Mouse (Mus musculus) heart, embryonic 14.5 days (tissue): ENCODE results near the gene Naxe. TPM values are rescaled to one million over a fixed set of nuclear protein-coding genes. Genes with fewer than 3 reads are reported as not detected.

ENCODE experiments used
- ATAC-seq: fragments of 200-750 bp; cut with Nextera tagmentation; 2 replicates; pipeline ENCODE4 v1.8.0; 2017; ENCODE audit warnings: low read depth, moderate TSS enrichment; ENCODE audit not compliant: insufficient number of reproducible peaks, insufficient read depth, low FRiP score
- H3K27ac ChIP-seq, 2 experiments: fragments of 200-500 bp in 1 of 2; fragments of 300-500 bp in 1 of 2; sonication (generic) in 1 of 2; replicated peaks in 1 of 2; 2 replicates each; pipeline ENCODE4 v1.5.1; 2012 to 2014; ENCODE audit warnings: low read depth in 2 of 2, low read length in 2 of 2, control low read depth in 1 of 2, mild to moderate bottlenecking in 1 of 2, mixed read lengths in 1 of 2; ENCODE audit not compliant: control insufficient read depth in 1 of 2, insufficient read depth in 1 of 2
- H3K27me3 ChIP-seq: fragments of 300-500 bp; sonication (generic); 2 replicates; pipeline ENCODE4 v1.6.1; 2014; ENCODE audit warnings: mild to moderate bottlenecking, low read length, control low read depth; ENCODE audit not compliant: control insufficient read depth, insufficient read depth
- H3K36me3 ChIP-seq: fragments of 300-500 bp; sonication (generic); 2 replicates; pipeline ENCODE4 v1.6.1; 2014; ENCODE audit warnings: mild to moderate bottlenecking, control low read depth, low read length, mixed read lengths; ENCODE audit not compliant: control insufficient read depth, insufficient read depth
- H3K4me1 ChIP-seq, 2 experiments: fragments of 200-500 bp in 1 of 2; fragments of 300-500 bp in 1 of 2; sonication (generic) in 1 of 2; 2 replicates each; pipeline ENCODE4 v1.6.1; 2012 to 2014; ENCODE audit warnings: low read length in 2 of 2, control low read depth in 1 of 2, mixed read lengths in 1 of 2; ENCODE audit not compliant: control insufficient read depth in 2 of 2, insufficient read depth in 2 of 2
- H3K4me2 ChIP-seq: fragments of 300-500 bp; sonication (generic); 2 replicates; pipeline ENCODE4 v1.6.1; 2014; ENCODE audit warnings: mild to moderate bottlenecking, low read length
- H3K4me3 ChIP-seq, 2 experiments: fragments of 200-500 bp in 1 of 2; fragments of 300-500 bp in 1 of 2; sonication (generic) in 1 of 2; 2 replicates each; pipeline ENCODE4 v1.5.1; 2012 to 2014; ENCODE audit warnings: low read length in 2 of 2, mild to moderate bottlenecking in 2 of 2, control low read depth in 1 of 2, low read depth in 1 of 2, moderate library complexity in 1 of 2; ENCODE audit not compliant: control insufficient read depth in 1 of 2, insufficient read depth in 1 of 2
- H3K9ac ChIP-seq: fragments of 300-500 bp; sonication (generic); 2 replicates; pipeline ENCODE4 v1.6.1; 2014; ENCODE audit warnings: mild to moderate bottlenecking, low read length
- H3K9me3 ChIP-seq: fragments of 300-500 bp; sonication (generic); 2 replicates; pipeline ENCODE4 v1.6.1; 2016; ENCODE audit warnings: low read length, control low read depth; ENCODE audit not compliant: control insufficient read depth
- WGBS: fragments of 180-500 bp; shearing (Covaris S2); extraction: QIAGEN DNeasy Blood & Tissue Kit; methylation state at CpG from one replicate; pipeline ENCODE4 v1.1.7; 2014; 5-methylcytosine and 5-hydroxymethylcytosine counted together
- polyA plus RNA-seq: library from polyadenylated mRNA; unstranded; fragments of >200 nt; fragmentation: Nextera tagmentation; extraction: Ambion mirVana; gene quantifications from 2 replicates; pipeline ENCODE4 v1.2.1, GENCODE M21; 2014

The Naxe gene
- polyA plus RNA-seq, 1 experiment from 2014 or later = 168 TPM

DNA sequence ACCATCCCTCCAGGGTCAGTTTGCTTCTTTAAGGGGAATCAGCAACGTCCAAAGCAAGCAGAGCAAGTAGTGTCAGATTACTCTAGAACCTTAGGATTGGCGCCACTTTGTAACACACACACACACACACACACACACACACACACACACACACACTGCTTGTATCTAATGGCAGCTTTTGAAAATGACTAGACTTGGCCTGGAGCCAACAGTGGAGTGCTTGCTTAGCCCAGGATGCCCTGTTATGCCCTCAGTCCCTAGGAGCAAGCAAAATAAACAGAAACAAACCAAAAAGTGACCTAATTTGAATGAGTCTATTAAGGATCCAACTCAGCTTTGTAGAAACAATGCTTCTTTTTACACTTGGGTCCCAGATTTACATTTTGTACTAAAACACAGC lies 10.1 kb upstream of the Naxe start:
- Histone ChIP-seq H3K27ac (no peak overlapping the region), H3K36me3 (no peaks in the 10 kb centered on the region), H3K9me3 (no peaks in the 10 kb centered on the region), H3K4me3 (no peak overlapping the region), H3K4me1 (no peaks in the 10 kb centered on the region; a peak in 1 of 4 replicates), H3K4me2 (no peak overlapping the region), H3K27me3 (peaks cover 6% of the 10 kb centered on the region; the same call in 1 of the 2 replicates), H3K9ac (no peak overlapping the region)
- no peak for ATAC-seq
- WGBS = 31% methylated on average over 2 of the region's 2 CpGs

DNA sequence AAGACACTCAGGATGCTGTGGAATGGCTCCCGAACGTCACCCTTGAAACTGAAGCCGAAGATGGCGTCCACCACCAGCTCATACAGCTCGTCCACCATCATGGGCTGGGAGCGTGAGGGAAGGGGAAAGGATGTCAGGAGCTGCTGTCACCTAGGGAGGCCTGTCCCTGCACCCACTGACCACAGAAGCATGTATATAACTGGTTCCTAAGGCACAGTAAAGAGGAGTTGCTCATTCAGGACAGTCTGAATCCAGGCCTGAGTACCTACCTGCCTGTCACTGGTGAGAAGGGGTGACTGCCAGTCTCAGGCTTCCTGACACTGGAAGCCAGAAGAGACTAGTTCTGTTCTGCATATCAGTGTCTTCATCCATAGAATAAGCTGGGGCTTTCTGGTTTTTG lies 1.3 kb downstream of the Naxe start:
- peak overlapping the region; percentile 91; the same call in 1 of the 2 replicates for H3K9ac ChIP-seq
- peak overlapping the region in 1 of 2 experiments; percentile 88; a peak in 1 of 4 replicates for H3K4me3 ChIP-seq
- ATAC-seq = no peak
- H3K9me3 ChIP-seq = no peaks in the 10 kb centered on the region
- WGBS = 73% methylated on average over 6 of the region's 6 CpGs
- peaks cover 3 to 8% of the 10 kb centered on the region in 2 experiments; a peak in 2 of 4 replicates for H3K4me1 ChIP-seq
- no peaks in the 10 kb centered on the region for H3K27me3 ChIP-seq
- no peak overlapping the region for H3K27ac ChIP-seq
- H3K4me2 ChIP-seq = peak overlapping the region; percentile 94
- peaks cover 51% of the 10 kb centered on the region for H3K36me3 ChIP-seq

GRCm38 (mm10) chr3:88049532-88049931 lies 8.8 kb downstream of the Naxe start:
- Histone ChIP-seq H3K4me2 (no peak overlapping the region), H3K4me1 (no peaks in the 10 kb centered on the region), H3K4me3 (no peak overlapping the region), H3K9me3 (no peaks in the 10 kb centered on the region), H3K27me3 (no peaks in the 10 kb centered on the region), H3K27ac (no peak overlapping the region), H3K36me3 (peaks cover 31% of the 10 kb centered on the region), H3K9ac (no peak overlapping the region)
- ATAC-seq = no peak
- WGBS = 37% methylated on average over 3 of the region's 3 CpGs

DNA sequence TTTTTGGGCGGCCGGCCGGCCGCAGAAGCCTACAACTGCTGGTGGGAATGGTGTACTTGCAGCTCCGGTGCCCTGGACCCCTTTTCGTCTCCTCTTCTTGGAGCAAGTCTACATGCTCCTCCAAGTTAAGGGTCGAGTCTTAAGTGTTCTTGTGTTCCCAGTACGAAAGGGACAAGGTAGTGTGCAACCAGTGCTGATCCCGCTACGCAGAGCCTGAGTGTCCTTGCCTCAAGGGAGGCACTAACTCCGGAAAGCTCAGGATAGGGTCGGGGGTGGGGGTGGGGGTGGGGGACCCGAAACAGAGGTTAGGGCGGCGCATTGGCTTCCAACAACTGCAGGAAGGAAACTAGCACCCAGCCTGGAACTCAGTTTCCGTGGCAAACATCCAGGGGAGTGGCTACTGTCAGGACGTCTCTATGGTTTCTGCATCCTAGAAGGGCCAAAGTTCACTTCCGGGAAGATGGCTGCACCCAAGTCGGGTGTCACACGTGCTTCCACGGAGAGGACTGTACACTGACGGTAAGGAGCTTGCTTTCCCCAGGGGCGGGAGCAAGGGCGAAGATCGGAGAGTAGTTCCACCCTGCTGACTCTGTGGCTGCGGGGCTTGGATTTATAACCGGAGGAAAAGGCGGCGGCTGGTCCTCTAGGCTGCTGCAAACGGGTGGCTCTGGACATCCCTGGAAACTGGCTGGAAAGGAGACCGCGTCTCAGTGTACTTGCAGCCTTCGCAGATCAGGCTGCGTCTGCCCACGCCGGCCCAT lies 15.5 kb downstream of the Naxe start, which contains the start of gene Gpatch4:
Gene Gpatch4, plus strand, starts transcription at position 448 of the 761 bp plus-strand sequence.
- Histone ChIP-seq H3K9ac (peak within 1 kb of the TSS; percentile 76), H3K4me2 (peak within 1 kb of the TSS; percentile 76), H3K27me3 (peaks cover 9% of the 10 kb centered on the region), H3K4me1 (peaks cover 3 to 9% of the 10 kb centered on the region in 2 experiments; a peak in 3 of 4 replicates), H3K27ac (peak within 1 kb of the TSS; percentile 9 to 47; a peak in 2 of 4 replicates), H3K4me3 (peak within 1 kb of the TSS; percentile 79 to 83), H3K9me3 (no peaks in the 10 kb centered on the region), H3K36me3 (no peaks in the 10 kb centered on the region)
- ATAC-seq = peak; percentile 84
- 8% methylated on average over 36 of the region's 36 CpGs for WGBS

DNA sequence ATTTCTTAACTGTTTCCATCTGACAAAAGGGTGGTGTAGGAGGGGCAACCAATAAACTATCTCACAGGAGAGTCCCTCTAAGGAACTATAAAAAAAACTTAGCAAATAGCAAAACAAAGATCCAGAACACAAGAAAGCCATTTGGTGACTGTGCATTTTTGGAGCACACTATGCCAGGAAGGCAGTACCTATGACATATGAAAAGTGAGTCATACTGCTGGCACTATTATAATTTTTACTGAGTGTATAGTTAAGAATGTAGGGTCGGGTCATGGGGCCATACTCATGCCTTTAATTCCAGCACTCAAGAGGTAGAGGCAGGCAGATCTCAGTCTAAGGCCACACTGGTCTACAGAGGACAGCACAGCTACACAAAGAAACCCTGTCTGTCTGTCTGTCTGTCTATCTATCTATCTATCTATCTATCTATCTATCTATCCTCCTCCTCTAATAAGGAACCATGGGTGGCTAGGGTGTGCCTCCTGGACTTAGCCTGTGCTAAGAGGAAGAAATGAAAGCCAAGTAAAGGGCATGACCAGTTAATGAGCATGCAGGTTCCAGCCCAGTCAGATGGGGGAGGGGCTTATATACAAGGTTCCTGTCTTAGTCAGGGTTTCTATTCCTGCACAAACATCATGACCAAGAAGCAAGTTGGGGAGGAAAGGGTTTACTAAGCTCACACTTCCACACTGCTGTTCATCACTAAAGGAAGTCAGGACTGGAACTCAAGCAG lies 22.6 kb downstream of the Naxe start:
- no peaks in the 10 kb centered on the region for H3K4me1 ChIP-seq
- ATAC-seq = no peak
- no peaks in the 10 kb centered on the region for H3K9me3 ChIP-seq
- H3K4me3 ChIP-seq = no peak overlapping the region
- 46% methylated on average over 1 of the region's 1 CpGs for WGBS
- H3K27me3 ChIP-seq = peaks cover 43% of the 10 kb centered on the region
- H3K4me2 ChIP-seq = no peak overlapping the region
- H3K27ac ChIP-seq = no peak overlapping the region
- H3K36me3 ChIP-seq = no peaks in the 10 kb centered on the region
- no peak overlapping the region for H3K9ac ChIP-seq

GRCm38 (mm10) chr3:88033506-88033905 lies 24.8 kb downstream of the Naxe start:
- no peak overlapping the region for H3K27ac ChIP-seq
- no peaks in the 10 kb centered on the region for H3K4me1 ChIP-seq
- H3K9ac ChIP-seq = no peak overlapping the region
- no peak for ATAC-seq
- no peaks in the 10 kb centered on the region for H3K36me3 ChIP-seq
- H3K9me3 ChIP-seq = peaks cover under 1% of the 10 kb centered on the region; the same call in 1 of the 2 replicates
- H3K4me3 ChIP-seq = no peak overlapping the region
- H3K4me2 ChIP-seq = no peak overlapping the region
- 55% methylated on average over 5 of the region's 5 CpGs for WGBS
- H3K27me3 ChIP-seq = peaks cover 36% of the 10 kb centered on the region

GRCm38 (mm10) chr3:88030608-88031395 lies 27.5 kb downstream of the Naxe start:
- Histone ChIP-seq H3K4me1 (no peaks in the 10 kb centered on the region), H3K27me3 (peaks cover 38% of the 10 kb centered on the region), H3K4me2 (no peak overlapping the region), H3K4me3 (no peak overlapping the region), H3K9ac (no peak overlapping the region), H3K27ac (no peak overlapping the region), H3K9me3 (peaks cover 7% of the 10 kb centered on the region), H3K36me3 (no peaks in the 10 kb centered on the region)
- 11% methylated on average over 19 of the region's 19 CpGs for WGBS
- no peak; the same call in 1 of the 2 replicates for ATAC-seq
